Mouse (Mus musculus): ENCODE results near the gene Dtd2. TPM values are rescaled to one million over a fixed set of nuclear protein-coding genes. Genes with fewer than 3 reads are reported as not detected.

Dtd2 gene
- 5.0 and 9.1 TPM in 2 replicates for polyA plus RNA-seq (2012; rRNA removed)

- Histone ChIP-seq H3K4me1 (ENCODE audit: control insufficient read depth, insufficient read depth, low read length) (no peaks in the 10 kb centered on the region; the same call in 1 of the 2 replicates), H3K36me3 (ENCODE audit: control insufficient read depth, insufficient read depth, low read length) (no peaks in the 10 kb centered on the region), H3K27me3 (ENCODE audit: control insufficient read depth, insufficient read depth, low read length) (no peaks in the 10 kb centered on the region), H3K27ac (ENCODE audit: control insufficient read depth, insufficient read depth, low read depth, low read length) (peak within 1 kb of the TSS; percentile 34), H3K4me3 (ENCODE audit: control insufficient read depth, low read depth, low read length) (peak within 1 kb of the TSS; percentile 88)
- TF ChIP-seq POLR2A (IDR thresholded peaks at IDR 0.05; ENCODE audit: control insufficient read depth, low read depth, low read length) (peak; percentile 99), CTCF (IDR thresholded peaks at IDR 0.05; ENCODE audit: control insufficient read depth, insufficient read depth, insufficient replicate concordance, low read depth, low read length) (no peak)
Observed at GRCm38 (mm10) chr12:52005877-52006632, at the start of gene Dtd2. TSS of gene Dtd2 (minus strand) at chr12:52006501.

- H3K4me1 ChIP-seq (ENCODE audit: control insufficient read depth, insufficient read depth, low read length) = no peaks in the 10 kb centered on the region
- TF ChIP-seq POLR2A (IDR thresholded peaks at IDR 0.05; ENCODE audit: control insufficient read depth, low read depth, low read length) = no peak
- TF ChIP-seq CTCF (IDR thresholded peaks at IDR 0.05; ENCODE audit: control insufficient read depth, insufficient read depth, insufficient replicate concordance, low read depth, low read length) = no peak
- H3K27me3 ChIP-seq (ENCODE audit: control insufficient read depth, insufficient read depth, low read length) = no peaks in the 10 kb centered on the region
- H3K36me3 ChIP-seq (ENCODE audit: control insufficient read depth, insufficient read depth, low read length) = no peaks in the 10 kb centered on the region
- no peak overlapping the region for H3K4me3 ChIP-seq (ENCODE audit: control insufficient read depth, low read depth, low read length)
- no peak overlapping the region for H3K27ac ChIP-seq (ENCODE audit: control insufficient read depth, insufficient read depth, low read depth, low read length)
Observed at GRCm38 (mm10) chr12:52049324-52049723, 43.0 kb upstream of the Dtd2 start.

GRCm38 (mm10) chr12:52046371-52046770, 40.1 kb upstream of the Dtd2 start:
- Histone ChIP-seq H3K36me3 (ENCODE audit: control insufficient read depth, insufficient read depth, low read length) (no peaks in the 10 kb centered on the region), H3K27ac (ENCODE audit: control insufficient read depth, insufficient read depth, low read depth, low read length) (no peak overlapping the region), H3K4me1 (ENCODE audit: control insufficient read depth, insufficient read depth, low read length) (no peaks in the 10 kb centered on the region), H3K4me3 (ENCODE audit: control insufficient read depth, low read depth, low read length) (no peak overlapping the region), H3K27me3 (ENCODE audit: control insufficient read depth, insufficient read depth, low read length) (no peaks in the 10 kb centered on the region)
- no peak for TF ChIP-seq CTCF (IDR thresholded peaks at IDR 0.05; ENCODE audit: control insufficient read depth, insufficient read depth, insufficient replicate concordance, low read depth, low read length)
- TF ChIP-seq POLR2A (IDR thresholded peaks at IDR 0.05; ENCODE audit: control insufficient read depth, low read depth, low read length) = no peak

GRCm38 (mm10) chr12:52042818-52043336, 36.6 kb upstream of the Dtd2 start:
- TF ChIP-seq CTCF (IDR thresholded peaks at IDR 0.05; ENCODE audit: control insufficient read depth, insufficient read depth, insufficient replicate concordance, low read depth, low read length) (no peak), POLR2A (IDR thresholded peaks at IDR 0.05; ENCODE audit: control insufficient read depth, low read depth, low read length) (no peak)
- no peak overlapping the region for H3K27ac ChIP-seq (ENCODE audit: control insufficient read depth, insufficient read depth, low read depth, low read length)
- H3K4me1 ChIP-seq (ENCODE audit: control insufficient read depth, insufficient read depth, low read length) = no peaks in the 10 kb centered on the region
- no peaks in the 10 kb centered on the region for H3K36me3 ChIP-seq (ENCODE audit: control insufficient read depth, insufficient read depth, low read length)
- H3K4me3 ChIP-seq (ENCODE audit: control insufficient read depth, low read depth, low read length) = no peak overlapping the region
- H3K27me3 ChIP-seq (ENCODE audit: control insufficient read depth, insufficient read depth, low read length) = no peaks in the 10 kb centered on the region

GRCm38 (mm10) chr12:52038352-52038751, 32.1 kb upstream of the Dtd2 start:
- TF ChIP-seq CTCF (IDR thresholded peaks at IDR 0.05; ENCODE audit: control insufficient read depth, insufficient read depth, insufficient replicate concordance, low read depth, low read length) (no peak; the same call in 1 of the 2 replicates), POLR2A (IDR thresholded peaks at IDR 0.05; ENCODE audit: control insufficient read depth, low read depth, low read length) (no peak)
- Histone ChIP-seq H3K36me3 (ENCODE audit: control insufficient read depth, insufficient read depth, low read length) (no peaks in the 10 kb centered on the region), H3K27me3 (ENCODE audit: control insufficient read depth, insufficient read depth, low read length) (no peaks in the 10 kb centered on the region), H3K27ac (ENCODE audit: control insufficient read depth, insufficient read depth, low read depth, low read length) (no peak overlapping the region), H3K4me1 (ENCODE audit: control insufficient read depth, insufficient read depth, low read length) (no peaks in the 10 kb centered on the region), H3K4me3 (ENCODE audit: control insufficient read depth, low read depth, low read length) (no peak overlapping the region)

GRCm38 (mm10) chr12:52034956-52035355, 28.7 kb upstream of the Dtd2 start:
- H3K4me1 ChIP-seq (ENCODE audit: control insufficient read depth, insufficient read depth, low read length) = no peaks in the 10 kb centered on the region
- no peak overlapping the region for H3K4me3 ChIP-seq (ENCODE audit: control insufficient read depth, low read depth, low read length)
- TF ChIP-seq CTCF (IDR thresholded peaks at IDR 0.05; ENCODE audit: control insufficient read depth, insufficient read depth, insufficient replicate concordance, low read depth, low read length) (no peak), POLR2A (IDR thresholded peaks at IDR 0.05; ENCODE audit: control insufficient read depth, low read depth, low read length) (no peak)
- no peaks in the 10 kb centered on the region for H3K36me3 ChIP-seq (ENCODE audit: control insufficient read depth, insufficient read depth, low read length)
- H3K27ac ChIP-seq (ENCODE audit: control insufficient read depth, insufficient read depth, low read depth, low read length) = no peak overlapping the region
- no peaks in the 10 kb centered on the region for H3K27me3 ChIP-seq (ENCODE audit: control insufficient read depth, insufficient read depth, low read length)

- TF ChIP-seq CTCF (IDR thresholded peaks at IDR 0.05; ENCODE audit: control insufficient read depth, insufficient read depth, insufficient replicate concordance, low read depth, low read length) = no peak
- no peak for TF ChIP-seq POLR2A (IDR thresholded peaks at IDR 0.05; ENCODE audit: control insufficient read depth, low read depth, low read length)
- Histone ChIP-seq H3K36me3 (ENCODE audit: control insufficient read depth, insufficient read depth, low read length) (no peaks in the 10 kb centered on the region), H3K4me1 (ENCODE audit: control insufficient read depth, insufficient read depth, low read length) (no peaks in the 10 kb centered on the region), H3K4me3 (ENCODE audit: control insufficient read depth, low read depth, low read length) (no peak overlapping the region), H3K27ac (ENCODE audit: control insufficient read depth, insufficient read depth, low read depth, low read length) (no peak overlapping the region), H3K27me3 (ENCODE audit: control insufficient read depth, insufficient read depth, low read length) (no peaks in the 10 kb centered on the region)
Observed at GRCm38 (mm10) chr12:52032276-52032675, 26.0 kb upstream of the Dtd2 start.

All from testis, adult 2 months (tissue).